Mouse (Mus musculus) hindbrain, embryonic 14.5 days (tissue): ENCODE measurements at regions not wholly inside any gene's neighbourhood (a gene's known extent, or its start where the extent isn't known, plus 50 kb on each side); places are given as distances from the start of the nearest gene placed in this dataset.

Experiments
- ATAC-seq: fragments of 200-750 bp; cut with Nextera tagmentation; 2 replicates; pipeline ENCODE4 v1.8.0; 2017; ENCODE audit warnings: moderate number of reproducible peaks, mild to moderate bottlenecking, moderate TSS enrichment, moderate library complexity; ENCODE audit not compliant: low FRiP score
- DNase-seq: peaks from one replicate; pipeline ENCODE4 v3.0.0-alpha.2; 2015; ENCODE audit warnings: low spot score
- H3K27ac ChIP-seq: fragments of 300-500 bp; sonication (generic); 2 replicates; pipeline ENCODE4 v1.5.1; 2014; ENCODE audit warnings: mild to moderate bottlenecking, moderate library complexity
- H3K27me3 ChIP-seq: fragments of 300-500 bp; sonication (generic); 2 replicates; pipeline ENCODE4 v1.6.1; 2014; ENCODE audit warnings: mild to moderate bottlenecking, low read length, mixed read lengths; ENCODE audit not compliant: control insufficient read depth, insufficient read depth
- H3K36me3 ChIP-seq: fragments of 300-500 bp; sonication (generic); replicated peaks from 2 replicates; pipeline ENCODE4 v1.6.1; 2014; ENCODE audit not compliant: control insufficient read depth, insufficient read depth
- H3K4me1 ChIP-seq: fragments of 300-500 bp; sonication (generic); replicated peaks from 2 replicates; pipeline ENCODE4 v1.6.1; 2014; ENCODE audit warnings: antibody characterized with exemption, low read length, mixed read lengths; ENCODE audit not compliant: control insufficient read depth, insufficient read depth
- H3K4me2 ChIP-seq: fragments of 300-500 bp; sonication (generic); replicated peaks from 2 replicates; pipeline ENCODE4 v1.6.1; 2014; ENCODE audit warnings: mild to moderate bottlenecking, moderate library complexity
- H3K4me3 ChIP-seq: fragments of 300-500 bp; sonication (generic); replicated peaks from 2 replicates; pipeline ENCODE4 v1.5.1; 2014; ENCODE audit warnings: mild to moderate bottlenecking, low read length
- H3K9ac ChIP-seq: fragments of 300-500 bp; sonication (generic); 2 replicates; pipeline ENCODE4 v1.6.1; 2014
- H3K9me3 ChIP-seq: fragments of 300-500 bp; sonication (generic); 2 replicates; pipeline ENCODE4 v1.6.1; 2016; ENCODE audit warnings: low read length; ENCODE audit not compliant: control insufficient read depth
- WGBS: fragments of 180-500 bp; shearing (Covaris S2); extraction: QIAGEN DNeasy Blood & Tissue Kit; methylation state at CpG from one replicate; pipeline ENCODE4 v1.1.7; 2014; 5-methylcytosine and 5-hydroxymethylcytosine counted together

DNA sequence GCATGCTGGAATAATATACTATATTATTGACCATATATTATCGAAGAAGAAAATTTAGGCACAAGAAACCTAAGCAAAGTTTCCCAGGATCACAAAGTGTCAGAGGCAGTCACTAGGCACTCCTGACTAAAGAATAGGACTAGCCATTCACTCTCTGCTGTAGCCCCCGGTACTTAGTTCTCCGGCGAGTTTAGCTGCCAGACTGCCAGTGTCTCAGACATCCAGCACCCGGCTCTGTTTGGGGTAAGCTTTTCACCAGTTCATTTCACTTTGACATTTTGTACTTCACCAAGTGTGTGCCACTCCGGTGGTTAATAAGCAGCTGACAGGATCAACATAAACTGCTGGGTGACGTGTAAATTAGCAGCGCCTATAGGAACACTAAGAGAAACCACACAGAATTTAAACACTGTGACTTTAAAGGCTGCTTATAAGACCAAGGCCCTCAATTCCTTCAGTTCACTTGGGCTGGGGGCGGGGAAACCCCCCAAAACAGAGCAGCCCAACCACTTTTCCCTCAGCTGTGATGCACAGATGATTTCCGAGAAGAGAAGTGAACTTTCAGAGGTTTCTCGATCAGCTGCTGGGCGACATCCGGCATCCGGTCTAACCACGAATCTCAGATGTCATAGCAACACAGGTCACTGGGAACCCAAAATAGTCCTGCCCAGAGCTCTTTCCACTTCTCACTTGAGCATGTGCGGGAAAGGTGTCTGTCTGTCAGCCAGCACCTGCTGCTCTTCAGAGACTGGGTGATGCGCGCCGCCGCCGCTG is 234.3 kb downstream of the Gm5426 start:
- DNase-seq = no peak
- Histone ChIP-seq H3K4me1 (no peaks in the 10 kb centered on the region), H3K4me2 (no peak overlapping the region), H3K27ac (no peak overlapping the region), H3K9ac (no peak overlapping the region), H3K9me3 (no peaks in the 10 kb centered on the region), H3K36me3 (no peaks in the 10 kb centered on the region), H3K27me3 (no peaks in the 10 kb centered on the region), H3K4me3 (no peak overlapping the region)
- ATAC-seq = no peak
- WGBS = 80% methylated on average over 21 of the region's 21 CpGs

DNA sequence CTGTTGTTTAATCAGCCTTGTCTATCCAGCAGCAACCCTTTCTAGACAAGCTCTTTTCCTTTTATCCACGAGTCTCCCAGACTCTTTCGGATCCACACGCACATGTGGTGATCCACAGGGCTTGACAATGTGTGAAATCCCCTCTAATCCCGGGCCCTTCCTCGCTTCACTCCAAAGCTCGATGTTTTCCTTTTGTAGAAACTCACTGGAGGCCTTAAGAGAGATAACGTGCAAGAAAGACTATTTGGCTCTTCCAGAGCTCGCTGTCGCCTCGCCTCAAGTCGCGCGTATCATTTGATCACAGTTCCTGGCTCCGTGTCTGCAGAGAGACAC is 234.9 kb downstream of the Gm5426 start:
- no peaks in the 10 kb centered on the region for H3K36me3 ChIP-seq
- no peak overlapping the region for H3K9ac ChIP-seq
- no peak for ATAC-seq

DNA sequence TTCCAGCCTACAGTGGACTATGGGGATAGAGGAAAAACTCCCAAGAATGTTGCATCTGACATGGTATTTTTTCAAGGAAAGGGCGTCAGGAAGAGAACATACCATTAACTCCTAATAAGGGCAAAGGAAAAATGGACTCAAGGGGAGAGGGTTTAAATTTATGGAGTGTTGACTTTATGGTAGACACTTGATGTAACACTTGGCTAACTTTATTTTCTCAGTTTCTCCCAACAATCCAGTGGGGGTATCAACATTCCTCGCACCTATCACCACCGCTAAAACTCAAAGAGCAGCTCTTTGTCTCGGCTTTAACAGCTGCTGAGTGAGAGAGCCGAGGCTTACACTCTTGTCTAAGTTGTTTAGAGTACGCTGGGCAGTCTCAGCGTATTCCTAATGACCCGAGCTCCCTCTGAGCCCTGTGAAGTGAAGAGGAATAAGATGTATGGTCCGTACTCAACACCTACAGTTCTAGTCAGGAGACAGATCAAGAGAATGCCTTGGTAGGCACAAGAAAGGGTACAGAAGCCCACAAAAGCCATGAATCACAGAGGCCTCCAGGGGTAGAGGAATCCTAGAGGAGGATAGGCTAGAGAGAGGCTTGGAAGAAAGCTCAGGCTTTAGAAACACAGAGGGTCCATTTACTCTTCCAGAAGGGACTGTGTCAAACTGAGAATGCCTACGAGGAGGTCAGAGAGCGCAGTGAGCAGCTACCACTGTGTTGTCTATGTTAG is 236.4 kb downstream of the Gm5426 start:
- Histone ChIP-seq H3K27ac (no peak overlapping the region), H3K4me1 (no peaks in the 10 kb centered on the region), H3K36me3 (no peaks in the 10 kb centered on the region), H3K4me2 (no peak overlapping the region), H3K9me3 (no peaks in the 10 kb centered on the region), H3K9ac (no peak overlapping the region), H3K4me3 (no peak overlapping the region), H3K27me3 (no peaks in the 10 kb centered on the region)
- 74% methylated on average over 11 of the region's 11 CpGs for WGBS
- no peak for ATAC-seq
- no peak for DNase-seq

More for the DNA sequence above, 234.9 kb downstream of the Gm5426 start:
- no peaks in the 10 kb centered on the region for H3K9me3 ChIP-seq
- H3K27me3 ChIP-seq = no peaks in the 10 kb centered on the region
- WGBS = 77% methylated on average over 14 of the region's 14 CpGs
- no peak overlapping the region for H3K4me3 ChIP-seq
- no peaks in the 10 kb centered on the region for H3K4me1 ChIP-seq
- no peak for DNase-seq
- H3K27ac ChIP-seq = no peak overlapping the region
- no peak overlapping the region for H3K4me2 ChIP-seq

DNA sequence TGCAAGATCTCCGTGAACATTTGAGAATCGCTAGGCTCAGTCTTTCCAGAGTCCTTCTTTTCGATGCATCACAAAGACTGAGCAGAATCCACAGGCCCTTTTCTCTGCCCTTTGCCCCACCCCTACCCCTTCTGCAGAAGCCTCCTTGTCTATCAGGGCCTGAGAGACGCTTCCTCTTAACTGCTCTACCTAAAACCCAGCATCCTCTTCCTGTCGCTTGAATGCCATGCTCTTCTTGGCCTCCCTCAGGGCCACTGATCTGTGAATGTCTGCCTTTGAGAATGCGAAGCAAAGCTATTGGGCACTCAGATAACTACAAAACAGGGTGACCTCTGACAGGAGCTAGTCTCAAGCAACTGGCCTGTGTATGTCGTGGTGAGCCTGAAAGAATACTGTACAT is 237.1 kb downstream of the Gm5426 start:
- no peaks in the 10 kb centered on the region for H3K36me3 ChIP-seq
- H3K4me3 ChIP-seq = no peak overlapping the region
- no peak for DNase-seq
- 63% methylated on average over 7 of the region's 7 CpGs for WGBS
- no peak overlapping the region for H3K9ac ChIP-seq
- H3K27me3 ChIP-seq = no peaks in the 10 kb centered on the region
- no peak for ATAC-seq
- no peaks in the 10 kb centered on the region for H3K4me1 ChIP-seq
- no peak overlapping the region for H3K4me2 ChIP-seq
- no peak overlapping the region for H3K27ac ChIP-seq
- no peaks in the 10 kb centered on the region for H3K9me3 ChIP-seq

- Histone ChIP-seq H3K36me3 (no peaks in the 10 kb centered on the region), H3K4me2 (no peak overlapping the region), H3K27ac (no peak overlapping the region), H3K9me3 (no peaks in the 10 kb centered on the region), H3K4me1 (no peaks in the 10 kb centered on the region), H3K4me3 (no peak overlapping the region), H3K27me3 (no peaks in the 10 kb centered on the region), H3K9ac (no peak overlapping the region)
- ATAC-seq = no peak
- 83% methylated on average over 12 of the region's 12 CpGs for WGBS
- no peak for DNase-seq
Observed at GRCm38 (mm10) chr10:96374293-96375069, 238.1 kb downstream of the Gm5426 start.

DNA sequence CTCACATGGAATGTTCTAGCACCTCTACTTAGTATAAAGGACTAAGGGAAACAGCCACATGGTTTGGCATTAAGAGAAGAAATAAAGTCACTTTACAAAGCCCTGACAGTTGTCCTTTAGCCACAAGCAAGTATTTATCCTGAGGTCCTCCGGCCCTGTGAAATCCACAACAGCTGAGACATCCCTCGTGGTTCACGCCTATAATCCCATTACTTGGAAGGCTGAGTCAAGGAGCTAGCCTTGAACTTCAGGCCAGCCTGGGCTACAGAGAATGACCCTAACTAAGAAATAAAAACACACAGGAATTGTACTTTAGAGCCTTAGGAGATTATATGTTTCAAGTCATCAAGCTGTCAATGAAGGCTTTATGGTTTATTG is 238.7 kb downstream of the Gm5426 start:
- H3K9me3 ChIP-seq = no peaks in the 10 kb centered on the region
- no peak overlapping the region for H3K27ac ChIP-seq
- H3K4me3 ChIP-seq = no peak overlapping the region
- no peaks in the 10 kb centered on the region for H3K36me3 ChIP-seq
- DNase-seq = no peak
- WGBS = 94% methylated on average over 3 of the region's 3 CpGs
- no peak overlapping the region for H3K9ac ChIP-seq
- no peaks in the 10 kb centered on the region for H3K27me3 ChIP-seq
- ATAC-seq = no peak
- no peak overlapping the region for H3K4me2 ChIP-seq
- no peaks in the 10 kb centered on the region for H3K4me1 ChIP-seq

GRCm38 (mm10) chr10:96377549-96377948 is 239.3 kb upstream of the Btg1 start:
- 87% methylated on average over 4 of the region's 4 CpGs for WGBS
- ATAC-seq = no peak
- H3K27ac ChIP-seq = no peak overlapping the region
- no peaks in the 10 kb centered on the region for H3K27me3 ChIP-seq
- no peaks in the 10 kb centered on the region for H3K4me1 ChIP-seq
- H3K4me3 ChIP-seq = no peak overlapping the region
- H3K9me3 ChIP-seq = no peaks in the 10 kb centered on the region
- no peak overlapping the region for H3K4me2 ChIP-seq
- H3K36me3 ChIP-seq = no peaks in the 10 kb centered on the region
- no peak for DNase-seq
- no peak overlapping the region for H3K9ac ChIP-seq

- Histone ChIP-seq H3K4me2 (no peak overlapping the region), H3K27me3 (no peaks in the 10 kb centered on the region), H3K9ac (no peak overlapping the region), H3K9me3 (no peaks in the 10 kb centered on the region), H3K4me1 (no peaks in the 10 kb centered on the region), H3K27ac (no peak overlapping the region), H3K4me3 (no peak overlapping the region), H3K36me3 (no peaks in the 10 kb centered on the region)
- no peak for ATAC-seq
- no peak for DNase-seq
- 87% methylated on average over 9 of the region's 9 CpGs for WGBS
Observed at GRCm38 (mm10) chr10:96379016-96379771, 237.6 kb upstream of the Btg1 start.

DNA sequence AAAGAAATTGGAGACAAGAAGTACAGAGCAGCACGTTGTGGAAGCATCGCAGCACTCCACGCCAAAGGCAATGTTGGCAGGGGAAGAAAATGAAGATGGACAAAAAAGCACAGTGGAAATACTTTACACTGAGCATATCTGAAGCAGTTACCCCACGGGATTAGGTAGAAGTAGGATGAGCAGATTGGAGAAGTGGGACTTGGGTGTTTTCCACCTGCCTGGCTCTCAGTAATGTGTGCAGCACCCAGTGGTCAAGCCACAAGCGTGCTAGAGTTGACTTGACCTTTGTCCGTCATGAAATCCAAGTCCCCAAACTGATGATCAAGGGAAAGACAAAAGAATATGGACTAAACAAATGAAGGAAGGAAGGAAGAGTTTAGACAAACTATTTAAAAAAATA is 235.1 kb upstream of the Btg1 start:
- Histone ChIP-seq H3K27ac (no peak overlapping the region), H3K4me1 (no peaks in the 10 kb centered on the region), H3K36me3 (no peaks in the 10 kb centered on the region), H3K27me3 (no peaks in the 10 kb centered on the region), H3K4me2 (no peak overlapping the region), H3K4me3 (no peak overlapping the region), H3K9ac (no peak overlapping the region), H3K9me3 (no peaks in the 10 kb centered on the region)
- no peak for ATAC-seq
- no peak for DNase-seq
- 94% methylated on average over 6 of the region's 6 CpGs for whole genome bisulfite sequencing
